Mouse (Mus musculus): ENCODE data around the gene Cacng2.
A peak's percentile ranks its signal among the peaks of the same experiment; 100 is the strongest.

Gene Cacng2

DNA sequence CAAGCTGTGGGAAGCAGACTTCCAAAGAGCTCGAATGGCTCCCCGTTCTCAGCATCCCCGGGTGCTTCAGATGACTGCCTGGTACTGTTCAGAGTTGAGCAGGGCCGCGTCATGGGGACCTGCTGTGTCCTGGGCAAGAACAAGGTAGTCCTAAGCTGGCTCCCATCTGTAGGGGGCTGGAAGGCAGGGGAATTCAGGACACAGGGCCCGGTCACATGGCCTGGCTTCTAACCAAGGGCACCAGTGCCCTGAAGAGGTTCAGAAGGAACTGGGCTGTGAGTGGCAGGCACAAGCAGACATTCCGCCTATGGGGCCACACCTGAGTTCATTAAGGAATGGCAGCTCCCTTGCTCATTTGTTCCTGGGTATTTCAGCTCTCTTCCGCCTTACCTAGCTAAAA, 37.7 kb downstream of the Cacng2 start:
- ATAC-seq (ENCODE audit: low TSS enrichment) = no peak

DNA sequence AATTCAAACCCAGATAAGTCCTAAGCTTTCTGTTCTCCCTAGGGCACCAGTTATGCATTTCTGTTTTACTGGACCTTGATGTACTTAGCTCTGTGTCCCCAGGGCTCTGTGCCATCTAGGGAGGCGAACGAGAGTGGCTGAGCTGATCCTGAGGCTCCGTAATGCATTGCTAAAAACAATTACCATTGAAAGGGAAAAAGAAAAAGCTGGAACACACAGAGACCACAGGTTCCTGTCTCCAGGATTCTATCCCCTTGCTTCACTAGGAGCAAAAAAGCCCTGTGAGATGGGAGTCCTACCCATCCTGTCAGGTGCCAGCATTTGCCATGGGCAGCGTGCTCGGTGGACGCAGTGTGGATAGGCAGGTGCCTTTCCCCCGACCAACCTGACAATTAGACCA, 38.4 kb downstream of the Cacng2 start:
- no peak for ATAC-seq (ENCODE audit: low TSS enrichment)

- ATAC-seq (ENCODE audit: low TSS enrichment) = no peak
Measured at GRCm38 (mm10) chr15:78080326-78080725, 39.5 kb downstream of the Cacng2 start.

GRCm38 (mm10) chr15:78078776-78079628, 40.8 kb downstream of the Cacng2 start:
- peak; percentile 83 for ATAC-seq (ENCODE audit: low TSS enrichment)

DNA sequence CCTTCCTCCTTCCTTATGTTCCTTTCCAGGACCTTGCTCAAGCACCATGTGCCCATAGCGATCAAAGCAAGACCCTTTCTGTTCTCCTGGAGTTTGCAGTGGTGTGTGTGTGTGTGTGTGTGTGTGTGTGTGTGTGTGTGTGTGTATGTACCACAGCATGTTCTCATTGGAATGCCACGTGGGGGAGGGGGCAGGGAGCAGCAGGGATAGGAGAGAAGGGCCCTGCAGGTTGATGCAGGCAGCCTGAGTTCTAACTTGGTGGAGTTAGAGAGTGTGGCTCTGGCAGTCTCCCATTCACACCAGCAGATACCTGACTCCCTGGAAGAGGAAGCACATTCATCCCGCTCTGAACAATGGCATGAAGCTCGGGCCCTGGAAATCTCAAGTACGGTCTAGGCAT, 41.6 kb downstream of the Cacng2 start:
- no peak for ATAC-seq (ENCODE audit: low TSS enrichment)

DNA sequence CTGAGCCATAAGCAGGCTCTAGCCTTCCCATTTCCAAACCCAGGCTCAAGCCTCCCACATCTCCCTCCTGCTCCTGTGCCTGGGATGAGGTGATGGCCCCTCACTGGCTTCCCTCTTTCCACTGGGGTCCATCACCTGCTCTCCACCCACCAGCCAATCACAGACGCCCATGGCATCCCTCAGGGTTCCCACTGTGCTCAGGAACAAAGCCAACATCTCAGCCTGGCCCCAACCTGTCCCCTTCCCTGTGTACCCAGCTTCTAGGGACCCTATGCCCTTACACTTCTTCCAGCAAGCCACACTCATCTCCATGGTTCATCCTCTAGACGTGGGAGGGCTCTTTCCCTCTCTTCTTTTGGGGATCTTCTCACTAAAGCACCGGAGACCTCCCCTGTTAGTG, 43.9 kb downstream of the Cacng2 start:
- no peak for ATAC-seq (ENCODE audit: low TSS enrichment)

- no peak for ATAC-seq (ENCODE audit: low TSS enrichment)
Measured at GRCm38 (mm10) chr15:78073109-78073508, 46.7 kb downstream of the Cacng2 start.

DNA sequence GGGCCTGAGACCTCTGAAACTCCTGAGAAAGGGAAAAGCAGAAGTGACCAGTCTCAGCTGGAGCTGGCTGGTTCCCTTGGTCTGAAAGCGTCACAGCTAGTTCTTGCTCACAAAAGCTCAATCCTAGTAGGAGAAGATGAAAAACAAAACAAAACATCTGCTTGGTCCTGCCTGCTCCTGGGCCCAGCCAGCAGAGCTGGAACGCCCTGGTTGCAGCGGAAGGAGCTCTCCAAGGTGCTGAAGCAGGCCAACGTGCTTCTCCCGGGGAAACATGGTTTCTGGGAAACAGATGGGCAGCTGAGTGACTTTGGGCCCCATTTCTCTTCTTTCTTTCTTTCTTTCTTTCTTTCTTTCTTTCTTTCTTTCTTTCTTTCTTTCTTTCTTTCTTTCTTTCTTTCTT, 53.4 kb downstream of the Cacng2 start:
- no peak for ATAC-seq (ENCODE audit: low TSS enrichment)

- ATAC-seq (ENCODE audit: low TSS enrichment) = no peak
Measured at GRCm38 (mm10) chr15:78065541-78065940, 54.3 kb downstream of the Cacng2 start.

DNA sequence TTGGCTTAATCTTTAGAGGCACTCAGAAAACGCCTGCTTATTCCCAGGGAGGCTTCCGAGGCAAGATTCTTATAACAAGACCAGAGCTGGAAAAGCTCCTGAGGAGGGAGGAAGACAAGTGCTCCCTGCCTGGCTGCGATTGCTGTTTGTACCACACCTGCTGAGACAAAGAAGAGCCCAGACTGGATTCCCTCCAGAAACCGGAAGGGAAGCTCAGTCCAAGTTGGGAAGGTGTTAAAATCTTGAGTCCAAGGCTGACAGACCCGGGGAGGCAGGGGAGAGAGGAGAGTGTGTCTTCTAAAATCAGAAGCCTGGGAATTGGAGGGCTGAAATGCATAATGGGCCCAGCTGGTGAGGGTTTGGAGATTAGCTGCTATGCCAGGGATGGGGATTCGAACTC, 55.5 kb downstream of the Cacng2 start:
- peak; percentile 63 for ATAC-seq (ENCODE audit: low TSS enrichment)

DNA sequence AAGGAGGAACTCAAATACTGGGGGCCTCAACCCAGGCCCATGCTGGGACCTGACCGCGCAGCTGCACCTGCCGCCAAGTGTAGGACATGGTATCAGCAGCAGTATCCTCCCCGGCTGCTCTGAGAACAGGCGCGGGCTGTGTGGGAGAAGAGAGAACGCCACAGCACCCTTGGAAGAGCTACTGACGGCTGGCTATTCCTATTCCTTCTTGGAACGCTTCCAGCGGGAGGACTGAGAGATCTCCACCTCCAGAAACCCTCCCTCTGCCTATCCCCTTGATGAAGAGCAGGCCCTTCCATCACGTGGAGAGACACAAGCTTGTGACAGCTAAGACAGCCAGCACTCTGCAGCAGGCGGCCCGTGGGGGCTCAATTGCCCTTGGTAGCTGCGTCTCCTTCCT, 57.4 kb downstream of the Cacng2 start:
- ATAC-seq (ENCODE audit: low TSS enrichment) = peak; percentile 84

DNA sequence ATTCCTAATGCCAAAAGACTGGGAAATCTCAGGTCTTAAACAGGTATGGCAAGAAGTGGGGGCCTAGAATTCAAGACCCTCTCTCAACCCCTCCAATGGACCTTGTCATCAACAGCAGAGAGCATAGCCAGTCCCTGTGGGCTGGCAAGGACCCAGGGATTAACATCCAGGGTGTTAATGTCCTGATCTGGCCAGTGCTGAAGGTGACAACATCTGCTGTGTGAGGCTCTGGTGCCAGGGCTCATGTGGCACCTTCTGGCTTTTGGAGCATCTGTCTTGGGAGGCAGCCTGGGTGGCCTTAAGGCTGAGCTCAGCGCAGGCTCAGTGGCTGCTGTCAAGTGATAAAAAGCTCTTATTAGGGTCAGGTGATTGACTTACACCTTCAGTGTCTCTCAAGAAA, 62.9 kb downstream of the Cacng2 start:
- no peak for ATAC-seq (ENCODE audit: low TSS enrichment)

GRCm38 (mm10) chr15:78050682-78051081, 69.1 kb downstream of the Cacng2 start:
- peak; percentile 60 for ATAC-seq (ENCODE audit: low TSS enrichment)

DNA sequence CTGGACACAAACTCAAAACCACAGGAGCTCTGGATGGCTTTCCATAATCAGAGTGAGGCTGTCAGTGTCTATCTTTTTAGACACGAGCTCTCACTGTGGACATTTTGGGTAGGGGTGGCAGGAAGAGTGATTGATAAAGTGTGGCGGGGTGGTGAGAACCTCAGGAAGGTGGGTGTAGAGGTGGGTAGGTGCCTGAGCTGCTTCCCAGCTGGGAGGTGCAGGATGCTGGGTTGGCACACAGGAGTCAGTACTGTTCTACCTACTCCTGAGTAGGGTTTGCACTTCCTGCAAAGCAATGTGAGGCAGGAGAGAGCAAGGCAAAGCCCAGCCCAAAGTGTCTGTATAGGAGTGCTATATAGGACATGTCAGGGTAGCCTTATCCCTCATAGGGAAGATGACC, 69.9 kb downstream of the Cacng2 start:
- ATAC-seq (ENCODE audit: low TSS enrichment) = peak; percentile 31

- peak; percentile 11; the same call in 1 of the 2 replicates for ATAC-seq (ENCODE audit: low TSS enrichment)
Measured at GRCm38 (mm10) chr15:78045842-78046241, 74.0 kb downstream of the Cacng2 start.

DNA sequence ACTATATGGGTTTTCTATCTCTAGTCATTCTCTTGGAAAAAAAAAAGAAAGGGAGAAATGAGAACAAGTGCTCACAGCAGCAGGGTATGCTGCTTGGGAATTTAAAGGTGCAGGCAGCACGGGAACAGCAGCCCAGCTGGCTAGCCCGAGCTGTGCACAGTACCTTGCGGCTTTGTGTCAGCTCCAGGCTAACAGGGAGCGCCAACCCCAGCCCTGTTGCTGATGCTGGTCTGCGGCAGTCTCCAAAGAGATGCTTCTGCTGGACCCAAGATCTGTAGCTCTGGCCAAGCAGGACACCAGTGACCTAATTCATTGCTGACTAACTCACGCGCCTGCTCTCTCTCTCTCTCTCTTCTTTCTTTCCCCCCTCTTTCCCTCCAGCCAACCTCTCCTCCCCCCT, 74.5 kb downstream of the Cacng2 start:
- peak; percentile 53 for ATAC-seq (ENCODE audit: low TSS enrichment)

DNA sequence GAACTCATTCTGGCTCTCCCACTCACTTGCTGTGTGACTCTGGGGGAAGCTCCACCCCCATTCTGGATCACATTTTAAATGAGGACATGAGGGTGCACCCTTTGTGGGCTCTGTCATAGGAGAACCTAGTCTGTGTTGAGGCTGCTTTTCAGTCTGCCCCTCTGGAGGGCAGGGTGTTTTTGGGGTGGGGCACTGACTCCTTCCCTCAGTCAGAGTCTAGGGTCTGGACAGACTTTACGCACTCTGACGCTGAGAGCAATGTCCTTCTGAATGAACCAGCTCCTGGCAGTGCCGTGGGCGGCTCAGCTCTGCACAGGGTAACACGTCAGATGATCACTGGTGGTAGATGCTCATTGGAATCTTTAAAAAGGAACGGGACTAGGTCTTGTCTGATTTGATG, 75.0 kb downstream of the Cacng2 start:
- ATAC-seq (ENCODE audit: low TSS enrichment) = peak; percentile 85

GRCm38 (mm10) chr15:78042706-78043105, 77.1 kb downstream of the Cacng2 start:
- no peak for ATAC-seq (ENCODE audit: low TSS enrichment)

- ATAC-seq (ENCODE audit: low TSS enrichment) = no peak
Measured at GRCm38 (mm10) chr15:78037626-78038025, 82.2 kb downstream of the Cacng2 start.

- ATAC-seq (ENCODE audit: low TSS enrichment) = no peak
Measured at GRCm38 (mm10) chr15:78036586-78036985, 83.2 kb downstream of the Cacng2 start.

DNA sequence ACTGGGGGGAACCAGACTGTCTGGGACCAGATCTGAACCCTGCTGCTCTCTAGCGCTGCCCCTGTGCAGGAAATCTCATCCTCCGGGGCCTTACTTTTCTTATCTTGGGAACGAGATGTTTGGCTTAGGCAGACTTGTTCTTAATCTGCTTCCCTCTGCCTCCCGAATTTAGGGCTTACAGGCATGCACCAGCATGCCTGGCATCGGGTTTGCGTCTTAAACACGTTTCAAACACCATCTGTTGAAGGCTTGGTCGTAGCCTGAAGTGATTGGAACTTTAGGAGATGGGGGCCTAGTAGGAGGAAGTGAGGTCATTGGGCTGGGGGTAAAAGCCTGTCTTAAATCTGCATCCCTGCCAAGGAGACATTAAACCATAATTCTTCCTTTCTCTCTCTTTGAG, 89.9 kb downstream of the Cacng2 start:
- ATAC-seq (ENCODE audit: low TSS enrichment) = peak; percentile 45

DNA sequence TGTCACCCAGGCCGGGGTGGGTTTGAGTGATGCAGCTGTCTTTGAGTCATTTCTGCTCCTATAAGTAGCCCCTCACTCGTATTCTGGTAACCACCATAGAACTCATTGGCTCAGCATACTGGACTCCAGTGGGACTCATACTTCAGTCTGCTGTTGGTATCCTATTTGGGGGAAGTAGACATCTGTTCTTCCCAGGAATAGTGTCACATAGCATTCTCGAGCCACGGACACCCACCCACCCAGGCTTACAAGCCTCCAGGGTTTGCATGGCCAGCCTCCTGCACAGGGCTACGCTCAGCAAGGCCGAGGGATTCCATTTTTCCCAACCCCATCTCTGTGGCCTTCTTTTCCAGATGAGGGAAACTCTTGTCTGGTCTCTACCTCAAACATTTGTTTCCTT, 93.3 kb downstream of the Cacng2 start:
- ATAC-seq (ENCODE audit: low TSS enrichment) = peak; percentile 84

GRCm38 (mm10) chr15:78024211-78024610, 95.6 kb downstream of the Cacng2 start:
- no peak for ATAC-seq (ENCODE audit: low TSS enrichment)

- ATAC-seq (ENCODE audit: low TSS enrichment) = no peak
Measured at GRCm38 (mm10) chr15:78014046-78014445, 105.8 kb downstream of the Cacng2 start.

All from frontal cortex, adult (tissue).